Mouse (Mus musculus) neural tube, embryonic 14.5 days (tissue): ENCODE measurements around the gene Mcm2. TPM values are rescaled to one million over a fixed set of nuclear protein-coding genes. Genes with fewer than 3 reads are reported as not detected.

Experiments used
- ATAC-seq: fragments of 200-750 bp; cut with Nextera tagmentation; 2 replicates; pipeline ENCODE4 v1.8.0; 2017; ENCODE audit warnings: low read depth, mild to moderate bottlenecking, moderate TSS enrichment, moderate library complexity
- H3K27ac ChIP-seq: fragments of 300-500 bp; sonication (generic); 2 replicates; pipeline ENCODE4 v1.5.1; 2014; ENCODE audit warnings: low read depth, mild to moderate bottlenecking, control low read depth, low read length, moderate library complexity, mixed read lengths
- H3K27me3 ChIP-seq: fragments of 300-500 bp; sonication (generic); 2 replicates; pipeline ENCODE4 v1.6.1; 2014; ENCODE audit warnings: low read length; ENCODE audit not compliant: control insufficient read depth, insufficient read depth
- H3K36me3 ChIP-seq: fragments of 300-500 bp; sonication (generic); 2 replicates; pipeline ENCODE4 v1.6.1; 2014; ENCODE audit warnings: low read length, mixed read lengths; ENCODE audit not compliant: control insufficient read depth, insufficient read depth
- H3K4me1 ChIP-seq: fragments of 300-500 bp; sonication (generic); 2 replicates; pipeline ENCODE4 v1.6.1; 2014; ENCODE audit warnings: low read length; ENCODE audit not compliant: control insufficient read depth, insufficient read depth
- H3K4me2 ChIP-seq: fragments of 300-500 bp; sonication (generic); 2 replicates; pipeline ENCODE4 v1.6.1; 2014; ENCODE audit warnings: mild to moderate bottlenecking, low read depth, low read length, control low read depth
- H3K4me3 ChIP-seq: fragments of 300-500 bp; sonication (generic); 2 replicates; pipeline ENCODE4 v1.5.1; 2014; ENCODE audit warnings: low read depth, low read length, control low read depth, mixed read lengths
- H3K9ac ChIP-seq: fragments of 300-500 bp; sonication (generic); replicated peaks from 2 replicates; pipeline ENCODE4 v1.6.1; 2014; ENCODE audit warnings: low read depth, mild to moderate bottlenecking, control low read depth, low read length, mixed read lengths
- H3K9me3 ChIP-seq: fragments of 300-500 bp; sonication (generic); 2 replicates; pipeline ENCODE4 v1.6.1; 2016; ENCODE audit warnings: low read length; ENCODE audit not compliant: control insufficient read depth
- WGBS: fragments of 180-500 bp; shearing (Covaris S2); extraction: QIAGEN DNeasy Blood & Tissue Kit; methylation state at CpG from one replicate; pipeline ENCODE4 v1.1.7; 2014; 5-methylcytosine and 5-hydroxymethylcytosine counted together
- polyA plus RNA-seq: library from polyadenylated mRNA; unstranded; fragments of >200 nt; fragmentation: Nextera tagmentation; extraction: Ambion mirVana; gene quantifications from 2 replicates; pipeline ENCODE4 v1.2.1, GENCODE M21; 2014

Gene Mcm2
- polyA plus RNA-seq, 1 experiment from 2014 or later, result 15.1 TPM

DNA sequence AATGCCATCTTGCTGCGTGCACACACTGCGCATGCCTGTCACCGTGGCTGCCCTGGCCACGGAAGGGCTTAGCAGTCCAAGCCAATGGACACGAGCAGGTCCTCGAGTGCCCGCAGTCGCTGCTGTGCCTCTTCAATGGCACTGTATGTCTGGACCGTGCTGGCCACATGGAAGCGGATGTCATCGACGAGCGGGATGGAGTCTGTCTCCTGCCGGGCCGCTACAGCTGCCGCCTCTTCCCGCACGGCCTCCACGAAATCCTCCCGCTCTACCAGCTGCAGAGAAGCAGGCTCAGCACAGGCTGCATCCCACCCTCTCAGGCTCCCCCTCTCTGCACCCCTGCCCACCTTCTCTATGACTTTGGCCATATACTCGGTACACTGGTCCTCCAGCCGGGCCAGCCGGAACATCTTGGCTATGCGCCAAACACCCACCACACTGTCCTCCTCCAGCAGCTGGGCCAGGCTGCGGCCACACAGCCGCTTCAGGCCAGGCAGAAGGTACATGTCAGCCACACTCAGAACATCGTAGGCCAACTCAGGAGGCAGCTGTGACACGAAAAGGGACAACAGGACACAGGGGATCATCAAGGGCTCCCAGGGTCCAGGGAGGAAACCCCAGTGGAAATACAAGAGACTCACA is 62.3 kb downstream of the Mcm2 start:
- H3K4me3 ChIP-seq, result no peak overlapping the region
- peaks cover 22% of the 10 kb centered on the region for H3K36me3 ChIP-seq
- WGBS, result 82% methylated on average over 28 of the region's 28 CpGs
- no peak for ATAC-seq
- no peak overlapping the region for H3K9ac ChIP-seq
- no peaks in the 10 kb centered on the region for H3K27me3 ChIP-seq
- H3K4me2 ChIP-seq, result no peak overlapping the region
- no peaks in the 10 kb centered on the region for H3K9me3 ChIP-seq
- H3K4me1 ChIP-seq, result peaks cover 13% of the 10 kb centered on the region
- H3K27ac ChIP-seq, result no peak overlapping the region

GRCm38 (mm10) chr6:88835047-88835446 is 63.5 kb downstream of the Mcm2 start:
- H3K4me1 ChIP-seq, result peaks cover 3% of the 10 kb centered on the region; the same call in 1 of the 2 replicates
- no peak overlapping the region for H3K27ac ChIP-seq
- peaks cover 22% of the 10 kb centered on the region for H3K36me3 ChIP-seq
- no peaks in the 10 kb centered on the region for H3K9me3 ChIP-seq
- 84% methylated on average over 5 of the region's 5 CpGs for WGBS
- H3K9ac ChIP-seq, result no peak overlapping the region
- H3K4me2 ChIP-seq, result no peak overlapping the region
- no peak for ATAC-seq
- no peaks in the 10 kb centered on the region for H3K27me3 ChIP-seq
- H3K4me3 ChIP-seq, result no peak overlapping the region

Other genes with a start within 250 kb of the Mcm2 start
- gene Mgll, start 174.4 kb downstream of the Mcm2 start, polyA plus RNA-seq, result 56.7 and 73.4 TPM in 2 replicates
- gene Abtb1, start 56.8 kb downstream of the Mcm2 start, polyA plus RNA-seq, result 40.7 and 42.4 TPM in 2 replicates
- 579 and 634 TPM in 2 replicates for gene Podxl2, start 23.7 kb downstream of the Mcm2 start, polyA plus RNA-seq
- 54.2 and 58.0 TPM in 2 replicates for gene Tpra1, start 3.5 kb upstream of the Mcm2 start, polyA plus RNA-seq